Mouse (Mus musculus) midbrain, embryonic 12.5 days (tissue): ENCODE data around the gene G6pc2. TPM values are rescaled to one million over a fixed set of nuclear protein-coding genes. Genes with fewer than 3 reads are reported as not detected.
A peak's percentile ranks its signal among the peaks of the same experiment; 100 is the strongest.

ENCODE experiments used
- ATAC-seq: fragments of 200-750 bp; cut with Nextera tagmentation; 2 replicates; pipeline ENCODE4 v1.8.0; 2017; ENCODE audit warnings: low read depth, moderate TSS enrichment, moderate library complexity; ENCODE audit not compliant: low FRiP score
- H3K27ac ChIP-seq: fragments of 300-500 bp; sonication (generic); replicated peaks from 2 replicates; pipeline ENCODE4 v1.5.1; 2016; ENCODE audit warnings: mild to moderate bottlenecking
- H3K27me3 ChIP-seq: fragments of 300-500 bp; sonication (generic); 2 replicates; pipeline ENCODE4 v1.6.1; 2016; ENCODE audit warnings: mild to moderate bottlenecking
- H3K36me3 ChIP-seq: fragments of 300-500 bp; sonication (generic); 2 replicates; pipeline ENCODE4 v1.6.1; 2016
- H3K4me1 ChIP-seq: fragments of 300-500 bp; sonication (generic); 2 replicates; pipeline ENCODE4 v1.6.1; 2016
- H3K4me2 ChIP-seq: fragments of 300-500 bp; sonication (generic); replicated peaks from 2 replicates; pipeline ENCODE4 v1.6.1; 2016; ENCODE audit warnings: mild to moderate bottlenecking, moderate library complexity
- H3K4me3 ChIP-seq: fragments of 300-500 bp; sonication (generic); 2 replicates; pipeline ENCODE4 v1.5.1; 2016; ENCODE audit warnings: mild to moderate bottlenecking
- H3K9ac ChIP-seq: fragments of 300-500 bp; sonication (generic); replicated peaks from 2 replicates; pipeline ENCODE4 v1.6.1; 2016; ENCODE audit warnings: mild to moderate bottlenecking, moderate library complexity
- H3K9me3 ChIP-seq: fragments of 300-500 bp; sonication (generic); 2 replicates; pipeline ENCODE4 v1.6.1; 2016; ENCODE audit warnings: mild to moderate bottlenecking
- WGBS: fragments of 180-500 bp; shearing (Covaris S2); methylation state at CpG from one replicate; pipeline ENCODE4 v1.1.7; 2016; 5-methylcytosine and 5-hydroxymethylcytosine counted together
- polyA plus RNA-seq: library from polyadenylated mRNA; unstranded; fragments of >200 nt; fragmentation: Nextera tagmentation; extraction: Ambion mirVana; gene quantifications from 2 replicates; pipeline ENCODE4 v1.2.1, GENCODE M21; 2016

The G6pc2 gene
- polyA plus RNA-seq, 1 experiment from 2014 or later, result 0.24 TPM

DNA sequence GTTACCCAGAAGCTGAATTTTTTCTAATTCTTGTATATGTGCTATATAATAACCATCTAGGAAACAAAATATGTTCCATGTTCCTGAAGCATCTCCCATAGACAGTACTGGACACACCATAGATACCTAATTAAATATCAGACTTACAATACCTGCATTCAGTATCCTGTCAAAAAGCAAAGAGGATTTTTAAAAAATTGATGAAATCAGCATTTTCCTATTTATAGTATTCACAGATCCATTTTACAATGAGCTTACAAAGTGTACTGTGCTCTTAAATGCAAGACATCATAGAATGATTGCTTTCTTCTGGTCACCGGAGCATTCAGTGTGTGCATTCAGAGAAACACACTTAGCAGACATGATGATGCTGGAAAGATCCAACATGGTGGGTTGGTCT is 36.2 kb downstream of the G6pc2 start:
- H3K36me3 ChIP-seq, result no peaks in the 10 kb centered on the region
- no peaks in the 10 kb centered on the region for H3K9me3 ChIP-seq
- H3K27me3 ChIP-seq, result no peaks in the 10 kb centered on the region
- H3K4me2 ChIP-seq, result no peak overlapping the region
- H3K4me3 ChIP-seq, result no peak overlapping the region
- no peaks in the 10 kb centered on the region for H3K4me1 ChIP-seq
- no peak for ATAC-seq
- WGBS, result 93% methylated on average over 1 of the region's 1 CpGs
- no peak overlapping the region for H3K27ac ChIP-seq
- H3K9ac ChIP-seq, result no peak overlapping the region

DNA sequence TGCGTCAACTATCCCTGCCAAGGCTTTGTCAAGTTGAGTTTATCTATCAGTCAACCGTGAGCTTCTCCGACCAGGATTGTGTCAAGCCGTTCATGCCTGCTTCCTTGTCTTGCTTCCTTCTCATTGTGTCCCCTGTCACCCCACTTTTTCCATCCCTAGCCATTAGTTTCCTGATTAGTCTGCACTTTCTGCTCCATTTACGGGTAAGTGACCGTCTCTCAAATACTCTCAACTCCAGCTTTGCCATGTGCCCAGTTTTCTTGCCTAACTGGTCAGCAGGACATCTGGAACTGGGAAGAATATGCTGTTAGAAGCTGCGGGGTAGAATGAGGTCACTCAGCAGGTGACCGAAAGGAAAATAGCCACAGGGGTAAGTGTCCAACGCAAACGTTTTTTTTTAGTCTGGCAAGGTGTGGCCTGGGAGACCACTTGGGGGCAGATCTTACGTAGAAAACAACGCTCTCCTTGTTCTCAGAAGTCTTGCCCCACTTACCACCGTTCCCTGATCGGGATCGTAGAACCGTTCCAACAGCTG is 37.4 kb downstream of the G6pc2 start:
- Histone ChIP-seq H3K36me3 (no peaks in the 10 kb centered on the region), H3K4me2 (no peak overlapping the region), H3K4me3 (no peak overlapping the region), H3K27ac (no peak overlapping the region), H3K9ac (no peak overlapping the region), H3K9me3 (no peaks in the 10 kb centered on the region), H3K4me1 (no peaks in the 10 kb centered on the region), H3K27me3 (no peaks in the 10 kb centered on the region)
- no peak for ATAC-seq
- 58% methylated on average over 16 of the region's 16 CpGs for WGBS

DNA sequence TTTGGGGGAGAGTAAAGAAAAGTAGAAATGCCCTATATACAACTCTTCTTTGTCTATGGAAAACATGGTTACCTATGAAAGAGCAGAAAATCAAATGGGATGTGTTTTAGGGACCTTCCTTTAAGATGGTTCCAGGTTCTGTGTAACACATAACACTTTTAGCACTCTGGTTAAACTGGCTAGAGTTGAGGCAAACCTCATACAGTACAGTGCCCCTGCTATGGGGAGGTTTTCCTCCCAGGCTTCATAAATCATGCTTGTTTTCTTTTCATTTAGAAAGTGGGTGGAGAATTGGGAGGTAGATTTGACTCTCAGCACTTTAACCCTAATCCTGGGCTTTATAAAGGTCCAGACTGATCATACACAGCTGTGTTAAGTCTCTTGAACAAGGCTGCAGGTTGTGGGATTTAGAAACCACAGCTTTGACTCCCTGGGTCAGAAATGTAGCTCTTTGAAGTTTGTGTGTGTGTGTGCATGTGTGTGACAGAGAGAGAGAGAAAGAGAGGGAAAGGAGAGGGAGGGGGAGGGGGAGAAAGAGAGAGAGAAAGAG is 53.3 kb downstream of the G6pc2 start:
- H3K9me3 ChIP-seq, result no peaks in the 10 kb centered on the region
- H3K9ac ChIP-seq, result no peak overlapping the region
- no peak overlapping the region for H3K27ac ChIP-seq
- no peak for ATAC-seq
- H3K4me1 ChIP-seq, result no peaks in the 10 kb centered on the region
- no peak overlapping the region for H3K4me3 ChIP-seq
- no peaks in the 10 kb centered on the region for H3K27me3 ChIP-seq
- no peak overlapping the region for H3K4me2 ChIP-seq
- no peaks in the 10 kb centered on the region for H3K36me3 ChIP-seq

DNA sequence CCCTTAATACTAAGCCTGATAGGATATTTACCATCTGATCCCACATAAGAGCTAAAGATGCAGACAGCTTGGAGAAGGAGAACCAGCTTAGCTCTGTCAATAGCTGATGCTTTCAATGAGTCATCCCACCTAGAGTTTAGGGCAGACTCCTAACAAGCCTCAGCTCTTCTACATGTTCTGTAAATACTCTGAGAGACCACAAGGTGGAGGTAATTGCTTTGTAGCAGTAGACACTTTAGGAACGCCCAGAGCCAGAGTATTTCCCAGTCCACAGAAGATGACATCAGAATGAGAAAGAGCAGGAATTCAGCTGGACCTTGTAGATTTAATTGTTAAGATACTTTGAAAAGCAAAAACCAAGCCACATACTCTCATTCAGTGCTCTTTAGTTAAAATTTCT is 65.0 kb downstream of the G6pc2 start:
- H3K4me2 ChIP-seq, result no peak overlapping the region
- H3K9ac ChIP-seq, result no peak overlapping the region
- no peaks in the 10 kb centered on the region for H3K27me3 ChIP-seq
- peak; percentile 66; the same call in 1 of the 2 replicates for ATAC-seq
- no peaks in the 10 kb centered on the region for H3K9me3 ChIP-seq
- H3K4me1 ChIP-seq, result no peaks in the 10 kb centered on the region
- H3K4me3 ChIP-seq, result no peak overlapping the region
- H3K36me3 ChIP-seq, result no peaks in the 10 kb centered on the region
- no peak overlapping the region for H3K27ac ChIP-seq
- 5% methylated on average over 1 of the region's 1 CpGs for WGBS

Other genes starting within 250 kb of the G6pc2 start
- gene Nostrin, start 75.3 kb upstream of the G6pc2 start, polyA plus RNA-seq, result 0.83 and 0.96 TPM in 2 replicates
- 183 and 201 TPM in 2 replicates for gene Spc25, start 4.9 kb upstream of the G6pc2 start, polyA plus RNA-seq
- gene Abcb11, start 131.5 kb downstream of the G6pc2 start, polyA plus RNA-seq, result not detected in 2 replicates
- not detected in 2 replicates for gene Dhrs9, start 169.4 kb downstream of the G6pc2 start, polyA plus RNA-seq